Mouse (Mus musculus) CH12.LX (cell line): ENCODE data around the gene Ctc1. TPM values are rescaled to one million over a fixed set of nuclear protein-coding genes. Genes with fewer than 3 reads are reported as not detected.

Experiments used
- DNase-seq: peaks from one replicate; pipeline ENCODE4 v3.0.0-alpha.2; 2013; ENCODE audit errors: extremely low read depth
- H3K27ac ChIP-seq: 2 replicates; pipeline ENCODE4 v1.5.1; 2012; ENCODE audit warnings: low read depth, mild to moderate bottlenecking, control low read depth, moderate library complexity; ENCODE audit not compliant: insufficient read depth
- H3K27me3 ChIP-seq: replicated peaks from 2 replicates; pipeline ENCODE3; 2012; ENCODE audit warnings: inconsistent platforms
- H3K36me3 ChIP-seq, 2 experiments: replicated peaks in 1 of 2; 2 replicates each; pipeline versions ENCODE3 to v1.6.1; 2012; ENCODE audit warnings: inconsistent platforms in 1 of 2, low read length in 1 of 2, mild to moderate bottlenecking in 1 of 2, mixed read lengths in 1 of 2, moderate library complexity in 1 of 2; ENCODE audit not compliant: control insufficient read depth in 1 of 2, insufficient read depth in 1 of 2
- H3K4me1 ChIP-seq, 2 experiments: 2 replicates each; pipeline ENCODE4 v1.6.1; 2012; ENCODE audit warnings: inconsistent platforms in 1 of 2, moderate library complexity in 1 of 2; ENCODE audit not compliant: insufficient read depth in 2 of 2, control insufficient read depth in 1 of 2
- H3K4me2 ChIP-seq: 2 replicates; pipeline ENCODE4 v1.6.1; 2012; ENCODE audit warnings: low read depth, mild to moderate bottlenecking, control low read depth; ENCODE audit not compliant: poor library complexity, insufficient read depth, severe bottlenecking
- H3K4me3 ChIP-seq, 3 experiments: fragments of 150-350 bp in 1 of 3; sonication (generic) in 1 of 3; replicated peaks in 1 of 3; 2 replicates each; pipeline versions ENCODE3 to v1.5.1; 2011 to 2012; ENCODE audit warnings: low read depth in 2 of 3, low read length in 2 of 3, mild to moderate bottlenecking in 2 of 3, moderate library complexity in 2 of 3, control low read depth in 1 of 3, improper control_type of control experiment in 1 of 3, inconsistent platforms in 1 of 3, mixed read lengths in 1 of 3; ENCODE audit not compliant: poor library complexity in 1 of 3
- H3K79me2 ChIP-seq: replicated peaks from 2 replicates; pipeline ENCODE4 v1.6.1; 2012; ENCODE audit warnings: mild to moderate bottlenecking, moderate library complexity; ENCODE audit not compliant: control insufficient read depth, poor library complexity, insufficient read depth, severe bottlenecking; ENCODE audit errors: extremely low read depth
- H3K9ac ChIP-seq: 2 replicates; pipeline ENCODE4 v1.6.1; 2012; ENCODE audit warnings: low read depth, mild to moderate bottlenecking, control low read depth, moderate library complexity; ENCODE audit not compliant: insufficient read depth
- H3K9me3 ChIP-seq: replicated peaks from 2 replicates; pipeline ENCODE3; 2012; ENCODE audit warnings: low read length, inconsistent platforms, mixed read lengths
- BHLHE40 ChIP-seq: IDR thresholded peaks from 2 replicates; pipeline ENCODE4 v1.6.1; 2011; ENCODE audit warnings: mild to moderate bottlenecking, low read depth, low read length, improper control_type of control experiment
- CHD1 ChIP-seq: IDR thresholded peaks from 2 replicates; pipeline ENCODE4 v1.6.1; 2012; ENCODE audit warnings: low read depth, low read length, improper control_type of control experiment, inconsistent platforms
- CHD2 ChIP-seq: IDR thresholded peaks from 2 replicates; pipeline ENCODE4 v1.6.1; 2011; ENCODE audit warnings: low read length, improper control_type of control experiment
- CTCF ChIP-seq, 2 experiments: IDR thresholded peaks in 1 of 2; conservative IDR thresholded peaks in 1 of 2; 2 replicates each; pipeline ENCODE4 v1.5.1; 2011 to 2012; ENCODE audit warnings: low read depth in 2 of 2, low read length in 2 of 2, improper control_type of control experiment in 1 of 2, inconsistent platforms in 1 of 2, mild to moderate bottlenecking in 1 of 2, moderate library complexity in 1 of 2
- ELF1 ChIP-seq: IDR thresholded peaks from 2 replicates; pipeline ENCODE4 v1.6.1; 2014; ENCODE audit warnings: low read depth, mild to moderate bottlenecking, inconsistent platforms, low read length, improper control_type of control experiment
- EP300 ChIP-seq: IDR thresholded peaks from 2 replicates; pipeline ENCODE4 v1.6.1; 2011; ENCODE audit warnings: low read length, improper control_type of control experiment
- ETS1 ChIP-seq: conservative IDR thresholded peaks from 2 replicates; pipeline ENCODE4 v1.6.1; 2012; ENCODE audit warnings: low read depth, mild to moderate bottlenecking, inconsistent platforms, low read length, improper control_type of control experiment, moderate library complexity
- GABPA ChIP-seq: IDR thresholded peaks from 2 replicates; pipeline ENCODE4 v1.6.1; 2012; ENCODE audit warnings: low read depth, low read length, improper control_type of control experiment, inconsistent platforms; ENCODE audit not compliant: insufficient replicate concordance
- HCFC1 ChIP-seq: IDR thresholded peaks from 2 replicates; pipeline ENCODE4 v1.6.1; 2012; ENCODE audit warnings: low read depth, mild to moderate bottlenecking, inconsistent platforms, low read length, improper control_type of control experiment
- IRF4 ChIP-seq: IDR thresholded peaks from 2 replicates; pipeline ENCODE4 v1.6.1; 2014; ENCODE audit warnings: low read depth, mild to moderate bottlenecking, inconsistent platforms, low read length, improper control_type of control experiment
- JUN ChIP-seq: IDR thresholded peaks from 2 replicates; pipeline ENCODE4 v1.6.1; 2011; ENCODE audit warnings: low read depth, mild to moderate bottlenecking, low read length, improper control_type of control experiment, moderate library complexity; ENCODE audit not compliant: insufficient read depth
- JUND ChIP-seq: conservative IDR thresholded peaks from 2 replicates; pipeline ENCODE4 v1.6.1; 2011; ENCODE audit warnings: low read depth, low read length, improper control_type of control experiment
- KAT2A ChIP-seq: IDR thresholded peaks from 2 replicates; pipeline ENCODE4 v1.6.1; 2012; ENCODE audit warnings: low read length, improper control_type of control experiment, inconsistent platforms; ENCODE audit not compliant: insufficient replicate concordance
- MAFK ChIP-seq: IDR thresholded peaks from 2 replicates; pipeline ENCODE4 v1.6.1; 2011; ENCODE audit warnings: low read length, improper control_type of control experiment; ENCODE audit not compliant: insufficient replicate concordance
- MAX ChIP-seq: IDR thresholded peaks from 2 replicates; pipeline ENCODE4 v1.6.1; 2011; ENCODE audit warnings: low read length, improper control_type of control experiment
- MAZ ChIP-seq: IDR thresholded peaks from 2 replicates; pipeline ENCODE4 v1.6.1; 2012; ENCODE audit warnings: low read depth, mild to moderate bottlenecking, inconsistent platforms, low read length, improper control_type of control experiment, moderate library complexity
- MEF2A ChIP-seq: IDR thresholded peaks from 2 replicates; pipeline ENCODE4 v1.6.1; 2014; ENCODE audit warnings: low read depth, mild to moderate bottlenecking, inconsistent platforms, low read length, improper control_type of control experiment, borderline replicate concordance
- MXI1 ChIP-seq: IDR thresholded peaks from 2 replicates; pipeline ENCODE4 v1.6.1; 2011; ENCODE audit warnings: mild to moderate bottlenecking, low read depth, low read length, improper control_type of control experiment
- MYC ChIP-seq: IDR thresholded peaks from 2 replicates; pipeline ENCODE4 v1.6.1; 2011; ENCODE audit warnings: low read depth, mild to moderate bottlenecking, improper control_type of control experiment, low read length
- NELFE ChIP-seq: IDR thresholded peaks from 2 replicates; pipeline ENCODE4 v1.6.1; 2011; ENCODE audit warnings: low read depth, low read length, improper control_type of control experiment
- NRF1 ChIP-seq: IDR thresholded peaks from 2 replicates; pipeline ENCODE4 v1.6.1; 2014; ENCODE audit warnings: low read depth, mild to moderate bottlenecking, inconsistent platforms, low read length, improper control_type of control experiment, moderate library complexity
- POLR2A ChIP-seq: IDR thresholded peaks from 2 replicates; pipeline ENCODE4 v1.6.1; 2011; ENCODE audit warnings: low read depth, mild to moderate bottlenecking, improper control_type of control experiment, low read length
- POLR2AphosphoS2 ChIP-seq: IDR thresholded peaks from 2 replicates; pipeline ENCODE4 v1.6.1; 2011; ENCODE audit warnings: low read depth, low read length, improper control_type of control experiment
- RAD21 ChIP-seq: IDR thresholded peaks from 2 replicates; pipeline ENCODE4 v1.6.1; 2011; ENCODE audit warnings: low read depth, mild to moderate bottlenecking, low read length, improper control_type of control experiment, moderate library complexity
- RCOR1 ChIP-seq: conservative IDR thresholded peaks from 2 replicates; pipeline ENCODE4 v1.6.1; 2012; ENCODE audit warnings: low read depth, mild to moderate bottlenecking, inconsistent platforms, low read length, improper control_type of control experiment
- SIN3A ChIP-seq: IDR thresholded peaks from 2 replicates; pipeline ENCODE4 v1.6.1; 2012; ENCODE audit warnings: low read length, improper control_type of control experiment, inconsistent platforms
- SMC3 ChIP-seq: IDR thresholded peaks from 2 replicates; pipeline ENCODE4 v1.6.1; 2011; ENCODE audit warnings: low read depth, low read length, improper control_type of control experiment
- TBP ChIP-seq: conservative IDR thresholded peaks from 2 replicates; pipeline ENCODE4 v1.6.1; 2011; ENCODE audit warnings: low read depth, low read length, improper control_type of control experiment
- TCF12 ChIP-seq: IDR thresholded peaks from 2 replicates; pipeline ENCODE4 v1.6.1; 2014; ENCODE audit warnings: low read depth, mild to moderate bottlenecking, inconsistent platforms, low read length, improper control_type of control experiment
- ZC3H11A ChIP-seq: IDR thresholded peaks from 2 replicates; pipeline ENCODE4 v1.6.1; 2012; ENCODE audit warnings: low read depth, mild to moderate bottlenecking, inconsistent platforms, low read length, improper control_type of control experiment
- ZKSCAN1 ChIP-seq: IDR thresholded peaks from 2 replicates; pipeline ENCODE4 v1.6.1; 2012; ENCODE audit warnings: low read depth, inconsistent platforms, low read length, improper control_type of control experiment, borderline replicate concordance
- ZMIZ1 ChIP-seq: IDR thresholded peaks from 2 replicates; pipeline ENCODE4 v1.6.1; 2012; ENCODE audit warnings: low read depth, mild to moderate bottlenecking, inconsistent platforms, low read length, improper control_type of control experiment
- ZNF384 ChIP-seq: IDR thresholded peaks from 2 replicates; pipeline ENCODE4 v1.6.1; 2012; ENCODE audit warnings: low read depth, low read length, improper control_type of control experiment, inconsistent platforms
- dilution Hi-C: fragments of 300-500 bp; cut with MboI; formaldehyde crosslinking; loops from 2 replicates; pipeline ENCODE4 v1.14.3; 2020; ENCODE audit warnings: low sequenced_read_pairs; ENCODE audit not compliant: extremely low pct_unique_long_range_greater_than_20kb, extremely low pct_ligation_motif_present
- in situ Hi-C: fragments of 300-500 bp; cut with MboI; formaldehyde crosslinking; loops from 3 replicates; pipeline ENCODE4 v1.14.3; 2019; ENCODE audit warnings: low sequenced_read_pairs, low pct_ligation_motif_present, low pct_unique_long_range_greater_than_20kb, mixed read lengths
- polyA plus RNA-seq: library from polyadenylated mRNA; unstranded; fragments of >175 nt; gene quantifications from 2 replicates; pipeline ENCODE4 v1.2.1, GENCODE M21; 2012; ENCODE audit warnings: low read depth; ENCODE audit not compliant: insufficient read length
- total RNA-seq, 2 experiments: library from RNA; depleted of rRNA; stranded (reverse); fragments of 300-350 nt in 1 of 2; fragments of >200 nt in 1 of 2; gene quantifications; 2 replicates each; pipeline ENCODE4 v1.2.3; 2012 to 2014

Gene Ctc1
- total and polyA plus RNA-seq, 3 experiments, result 20.5 to 69.8 (median 44.8) TPM

GRCm38 (mm10) chr11:69078805-69079438, 63.2 kb downstream of the Ctc1 start:
- no peaks in the 10 kb centered on the region for H3K79me2 ChIP-seq
- H3K27me3 ChIP-seq, result peaks cover 17% of the 10 kb centered on the region
- H3K9ac ChIP-seq, result no peak overlapping the region
- no peaks in the 10 kb centered on the region for H3K36me3 ChIP-seq
- dilution Hi-C loops (no loop called here), in situ Hi-C loops (loop anchor here (25.0 kb wide), 1 partner anchor 933 kb away; the partner anchor contains the start of genes Acadvl, Dlg4 and Dvl2)
- peak overlapping the region; percentile 60 for H3K27ac ChIP-seq
- peak overlapping the region; percentile 76 for H3K4me2 ChIP-seq
- H3K4me3 ChIP-seq, result no peak overlapping the region
- peak; percentile 92 for DNase-seq
- peaks cover 24 to 54% of the 10 kb centered on the region in 2 experiments for H3K4me1 ChIP-seq
- TF ChIP-seq MEF2A, result peak; percentile 89
- peak; percentile 91 for TF ChIP-seq BHLHE40
- peak; percentile 56; the same call in 1 of the 2 replicates for TF ChIP-seq CHD2
- TF ChIP-seq TBP, result peak; percentile 89
- TF ChIP-seq MYC, result peak; percentile 94
- peak; percentile 94 for TF ChIP-seq JUND
- TF ChIP-seq MAX, result peak; percentile 84
- TF ChIP-seq SMC3, result peak; percentile 30
- peak; percentile 91 for TF ChIP-seq JUN
- TF ChIP-seq HCFC1, result peak; percentile 57
- peak; percentile 79 for TF ChIP-seq POLR2A
- 0 out of 2 replicates have a peak, but pooled peaks have one; percentile 45 for TF ChIP-seq KAT2A
- TF ChIP-seq RCOR1, result peak; percentile 92; the same call in 1 of the 2 replicates
- TF ChIP-seq ELF1, result peak; percentile 64; the same call in 1 of the 2 replicates
- no peak for TF ChIP-seq POLR2AphosphoS2
- TF ChIP-seq MXI1, result peak; percentile 77
- TF ChIP-seq NELFE, result peak; percentile 49
- peak; percentile 93 for TF ChIP-seq ZNF384
- peak; percentile 1 for TF ChIP-seq RAD21
- peak; percentile 92 for TF ChIP-seq ETS1
- TF ChIP-seq MAFK, result peak; percentile 66; the same call in 1 of the 2 replicates
- 0 out of 2 replicates have a peak, but pooled peaks have one; percentile 50 for TF ChIP-seq ZMIZ1
- TF ChIP-seq IRF4, result peak; percentile 99
- TF ChIP-seq NRF1, result no peak
- TF ChIP-seq EP300, result peak; percentile 98
- no peak for TF ChIP-seq CTCF (conservative IDR thresholded peaks at IDR 0.05 in 1 of 2, IDR thresholded peaks at IDR 0.05 in 1 of 2; ENCODE audit: low read depth in 2 of 2, low read length in 2 of 2)
- TF ChIP-seq ZC3H11A, result no peak
- TF ChIP-seq TCF12, result peak; percentile 93
- TF ChIP-seq MAZ, result peak; percentile 53
- no peak for TF ChIP-seq GABPA
- peak; percentile 89 for TF ChIP-seq SIN3A
- TF ChIP-seq ZKSCAN1, result no peak
- no peak for TF ChIP-seq CHD1
- H3K9me3 ChIP-seq, result peaks cover 4% of the 10 kb centered on the region
